Mouse (Mus musculus) cerebellum, adult 2 months (tissue): ENCODE measurements around the gene Zscan21.

ENCODE experiments used
- CTCF ChIP-seq: fragments of 200-500 bp; IDR thresholded peaks from 2 replicates; pipeline ENCODE4 v1.5.1; 2011; ENCODE audit warnings: low read depth, mild to moderate bottlenecking, control low read depth, low read length, moderate library complexity, borderline replicate concordance; ENCODE audit not compliant: insufficient read depth
- POLR2A ChIP-seq: fragments of 200-500 bp; IDR thresholded peaks from 2 replicates; pipeline ENCODE4 v1.6.1; 2011; ENCODE audit warnings: low read length, control low read depth, borderline replicate concordance; ENCODE audit not compliant: insufficient read depth

GRCm38 (mm10) chr5:138163046-138163445 lies 46.3 kb downstream of the Zscan21 start:
- TF ChIP-seq CTCF (no peak), POLR2A (no peak)
